Mouse (Mus musculus) CH12.LX (cell line): ENCODE results near the gene Rab40c. TPM values are rescaled to one million over a fixed set of nuclear protein-coding genes. Genes with fewer than 3 reads are reported as not detected.

Source experiments
- DNase-seq: peaks from one replicate; pipeline ENCODE4 v3.0.0-alpha.2; 2013; ENCODE audit errors: extremely low read depth
- H3K27ac ChIP-seq: 2 replicates; pipeline ENCODE4 v1.5.1; 2012; ENCODE audit warnings: low read depth, mild to moderate bottlenecking, control low read depth, moderate library complexity; ENCODE audit not compliant: insufficient read depth
- H3K27me3 ChIP-seq: replicated peaks from 2 replicates; pipeline ENCODE3; 2012; ENCODE audit warnings: inconsistent platforms
- H3K36me3 ChIP-seq, 2 experiments: replicated peaks in 1 of 2; 2 replicates each; pipeline versions ENCODE3 to v1.6.1; 2012; ENCODE audit warnings: inconsistent platforms in 1 of 2, low read length in 1 of 2, mild to moderate bottlenecking in 1 of 2, mixed read lengths in 1 of 2, moderate library complexity in 1 of 2; ENCODE audit not compliant: control insufficient read depth in 1 of 2, insufficient read depth in 1 of 2
- H3K4me1 ChIP-seq, 2 experiments: 2 replicates each; pipeline ENCODE4 v1.6.1; 2012; ENCODE audit warnings: inconsistent platforms in 1 of 2, moderate library complexity in 1 of 2; ENCODE audit not compliant: insufficient read depth in 2 of 2, control insufficient read depth in 1 of 2
- H3K4me2 ChIP-seq: 2 replicates; pipeline ENCODE4 v1.6.1; 2012; ENCODE audit warnings: low read depth, mild to moderate bottlenecking, control low read depth; ENCODE audit not compliant: poor library complexity, insufficient read depth, severe bottlenecking
- H3K4me3 ChIP-seq, 3 experiments: fragments of 150-350 bp in 1 of 3; sonication (generic) in 1 of 3; replicated peaks in 1 of 3; 2 replicates each; pipeline versions ENCODE3 to v1.5.1; 2011 to 2012; ENCODE audit warnings: low read depth in 2 of 3, low read length in 2 of 3, mild to moderate bottlenecking in 2 of 3, moderate library complexity in 2 of 3, control low read depth in 1 of 3, improper control_type of control experiment in 1 of 3, inconsistent platforms in 1 of 3, mixed read lengths in 1 of 3; ENCODE audit not compliant: poor library complexity in 1 of 3
- H3K79me2 ChIP-seq: replicated peaks from 2 replicates; pipeline ENCODE4 v1.6.1; 2012; ENCODE audit warnings: mild to moderate bottlenecking, moderate library complexity; ENCODE audit not compliant: control insufficient read depth, poor library complexity, insufficient read depth, severe bottlenecking; ENCODE audit errors: extremely low read depth
- H3K9ac ChIP-seq: 2 replicates; pipeline ENCODE4 v1.6.1; 2012; ENCODE audit warnings: low read depth, mild to moderate bottlenecking, control low read depth, moderate library complexity; ENCODE audit not compliant: insufficient read depth
- H3K9me3 ChIP-seq: replicated peaks from 2 replicates; pipeline ENCODE3; 2012; ENCODE audit warnings: low read length, inconsistent platforms, mixed read lengths
- ELF1 ChIP-seq: IDR thresholded peaks from 2 replicates; pipeline ENCODE4 v1.6.1; 2014; ENCODE audit warnings: low read depth, mild to moderate bottlenecking, inconsistent platforms, low read length, improper control_type of control experiment
- EP300 ChIP-seq: IDR thresholded peaks from 2 replicates; pipeline ENCODE4 v1.6.1; 2011; ENCODE audit warnings: low read length, improper control_type of control experiment
- HCFC1 ChIP-seq: IDR thresholded peaks from 2 replicates; pipeline ENCODE4 v1.6.1; 2012; ENCODE audit warnings: low read depth, mild to moderate bottlenecking, inconsistent platforms, low read length, improper control_type of control experiment
- IRF4 ChIP-seq: IDR thresholded peaks from 2 replicates; pipeline ENCODE4 v1.6.1; 2014; ENCODE audit warnings: low read depth, mild to moderate bottlenecking, inconsistent platforms, low read length, improper control_type of control experiment
- JUN ChIP-seq: IDR thresholded peaks from 2 replicates; pipeline ENCODE4 v1.6.1; 2011; ENCODE audit warnings: low read depth, mild to moderate bottlenecking, low read length, improper control_type of control experiment, moderate library complexity; ENCODE audit not compliant: insufficient read depth
- JUND ChIP-seq: conservative IDR thresholded peaks from 2 replicates; pipeline ENCODE4 v1.6.1; 2011; ENCODE audit warnings: low read depth, low read length, improper control_type of control experiment
- KAT2A ChIP-seq: IDR thresholded peaks from 2 replicates; pipeline ENCODE4 v1.6.1; 2012; ENCODE audit warnings: low read length, improper control_type of control experiment, inconsistent platforms; ENCODE audit not compliant: insufficient replicate concordance
- MAX ChIP-seq: IDR thresholded peaks from 2 replicates; pipeline ENCODE4 v1.6.1; 2011; ENCODE audit warnings: low read length, improper control_type of control experiment
- MEF2A ChIP-seq: IDR thresholded peaks from 2 replicates; pipeline ENCODE4 v1.6.1; 2014; ENCODE audit warnings: low read depth, mild to moderate bottlenecking, inconsistent platforms, low read length, improper control_type of control experiment, borderline replicate concordance
- POLR2A ChIP-seq: IDR thresholded peaks from 2 replicates; pipeline ENCODE4 v1.6.1; 2011; ENCODE audit warnings: low read depth, mild to moderate bottlenecking, improper control_type of control experiment, low read length
- POLR2AphosphoS2 ChIP-seq: IDR thresholded peaks from 2 replicates; pipeline ENCODE4 v1.6.1; 2011; ENCODE audit warnings: low read depth, low read length, improper control_type of control experiment
- RAD21 ChIP-seq: IDR thresholded peaks from 2 replicates; pipeline ENCODE4 v1.6.1; 2011; ENCODE audit warnings: low read depth, mild to moderate bottlenecking, low read length, improper control_type of control experiment, moderate library complexity
- RCOR1 ChIP-seq: conservative IDR thresholded peaks from 2 replicates; pipeline ENCODE4 v1.6.1; 2012; ENCODE audit warnings: low read depth, mild to moderate bottlenecking, inconsistent platforms, low read length, improper control_type of control experiment
- SIN3A ChIP-seq: IDR thresholded peaks from 2 replicates; pipeline ENCODE4 v1.6.1; 2012; ENCODE audit warnings: low read length, improper control_type of control experiment, inconsistent platforms
- USF1 ChIP-seq: IDR thresholded peaks from 2 replicates; pipeline ENCODE4 v1.6.1; 2014; ENCODE audit warnings: low read depth, mild to moderate bottlenecking, inconsistent platforms, low read length, improper control_type of control experiment
- USF2 ChIP-seq: conservative IDR thresholded peaks from 2 replicates; pipeline ENCODE4 v1.6.1; 2011; ENCODE audit warnings: low read depth, low read length, improper control_type of control experiment
- ZKSCAN1 ChIP-seq: IDR thresholded peaks from 2 replicates; pipeline ENCODE4 v1.6.1; 2012; ENCODE audit warnings: low read depth, inconsistent platforms, low read length, improper control_type of control experiment, borderline replicate concordance
- ZMIZ1 ChIP-seq: IDR thresholded peaks from 2 replicates; pipeline ENCODE4 v1.6.1; 2012; ENCODE audit warnings: low read depth, mild to moderate bottlenecking, inconsistent platforms, low read length, improper control_type of control experiment
- dilution Hi-C: fragments of 300-500 bp; cut with MboI; formaldehyde crosslinking; loops from 2 replicates; pipeline ENCODE4 v1.14.3; 2020; ENCODE audit warnings: low sequenced_read_pairs; ENCODE audit not compliant: extremely low pct_unique_long_range_greater_than_20kb, extremely low pct_ligation_motif_present
- in situ Hi-C: fragments of 300-500 bp; cut with MboI; formaldehyde crosslinking; loops from 3 replicates; pipeline ENCODE4 v1.14.3; 2019; ENCODE audit warnings: low sequenced_read_pairs, low pct_ligation_motif_present, low pct_unique_long_range_greater_than_20kb, mixed read lengths
- polyA plus RNA-seq: library from polyadenylated mRNA; unstranded; fragments of >175 nt; gene quantifications from 2 replicates; pipeline ENCODE4 v1.2.1, GENCODE M21; 2012; ENCODE audit warnings: low read depth; ENCODE audit not compliant: insufficient read length
- total RNA-seq, 2 experiments: library from RNA; depleted of rRNA; stranded (reverse); fragments of 300-350 nt in 1 of 2; fragments of >200 nt in 1 of 2; gene quantifications; 2 replicates each; pipeline ENCODE4 v1.2.3; 2012 to 2014

Rab40c gene
- total and polyA plus RNA-seq, 3 experiments, result 8.0 to 14.4 (median 9.2) TPM

DNA sequence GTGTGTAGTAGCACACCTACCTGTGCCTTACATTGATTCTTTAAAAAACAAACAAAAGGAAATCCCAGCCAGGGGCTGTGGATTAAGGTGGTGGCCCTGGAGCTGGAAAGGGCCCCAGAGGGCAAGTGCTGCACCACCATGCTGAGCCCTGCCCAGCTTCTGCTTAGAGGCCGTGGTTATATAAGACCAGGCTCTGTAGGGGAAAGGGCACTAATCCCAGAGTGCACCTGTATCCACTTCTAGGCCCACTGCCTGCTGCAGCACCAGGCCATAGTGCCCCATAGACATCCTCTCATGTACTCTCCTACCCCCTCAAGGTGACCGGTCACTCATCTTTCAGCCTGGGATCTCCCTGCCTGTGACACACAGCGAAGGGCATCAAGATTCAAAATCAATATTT is 53.4 kb downstream of the Rab40c start:
- in situ Hi-C loops, result no loop called here

DNA sequence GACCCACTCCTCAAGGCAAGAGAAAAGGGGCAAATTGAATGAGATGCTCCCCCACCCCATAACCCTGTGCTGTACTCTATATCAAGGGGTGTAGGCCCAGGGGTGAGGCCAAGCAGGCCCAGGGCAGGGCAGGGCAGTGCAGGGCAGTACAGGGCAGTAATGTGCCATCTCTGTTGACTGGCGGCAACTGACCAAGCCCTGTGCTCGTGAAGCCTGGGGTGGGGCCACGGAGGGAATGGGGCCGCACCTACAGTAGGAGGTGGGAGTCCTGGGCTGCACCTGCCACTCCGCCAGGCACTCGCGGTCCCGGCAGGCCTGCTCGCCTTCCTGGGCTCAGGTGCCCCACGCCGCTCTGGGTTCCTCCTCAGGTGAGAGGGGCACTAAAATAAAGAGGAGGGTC is 54.2 kb downstream of the Rab40c start:
- in situ Hi-C loops, result no loop called here

More for the DNA sequence above, 53.4 kb downstream of the Rab40c start:
- no peak overlapping the region for H3K4me3 ChIP-seq
- H3K9me3 ChIP-seq, result no peaks in the 10 kb centered on the region
- no peaks in the 10 kb centered on the region for H3K36me3 ChIP-seq
- peaks cover 50% of the 10 kb centered on the region for H3K27me3 ChIP-seq
- dilution Hi-C loops, result no loop called here
- no peak overlapping the region for H3K4me2 ChIP-seq
- H3K9ac ChIP-seq, result no peak overlapping the region
- DNase-seq, result no peak
- H3K4me1 ChIP-seq, result peaks cover 4 to 28% of the 10 kb centered on the region in 2 experiments; a peak in 3 of 4 replicates
- no peak for TF ChIP-seq RAD21
- no peak for TF ChIP-seq ELF1
- TF ChIP-seq EP300, result no peak
- no peak for TF ChIP-seq MEF2A
- TF ChIP-seq KAT2A, result no peak
- TF ChIP-seq USF2, result no peak
- TF ChIP-seq RCOR1, result no peak
- no peak for TF ChIP-seq USF1
- TF ChIP-seq JUND, result no peak
- TF ChIP-seq MAX, result no peak
- TF ChIP-seq IRF4, result no peak
- no peak for TF ChIP-seq ZMIZ1
- TF ChIP-seq SIN3A, result no peak
- H3K27ac ChIP-seq, result no peak overlapping the region
- no peaks in the 10 kb centered on the region for H3K79me2 ChIP-seq

More for the DNA sequence above, 54.2 kb downstream of the Rab40c start:
- Histone ChIP-seq H3K36me3 (no peaks in the 10 kb centered on the region), H3K27ac (no peak overlapping the region), H3K4me3 (no peak overlapping the region), H3K27me3 (peaks cover 47% of the 10 kb centered on the region), H3K4me1 (peaks cover 9 to 34% of the 10 kb centered on the region in 2 experiments), H3K9me3 (no peaks in the 10 kb centered on the region), H3K4me2 (no peak overlapping the region), H3K79me2 (no peaks in the 10 kb centered on the region), H3K9ac (no peak overlapping the region)
- dilution Hi-C loops, result no loop called here
- no peak for DNase-seq
- TF ChIP-seq EP300 (no peak), HCFC1 (no peak), IRF4 (no peak), ZKSCAN1 (no peak), POLR2AphosphoS2 (no peak), JUN (no peak), POLR2A (no peak), RAD21 (no peak)
